Mouse (Mus musculus): ENCODE measurements around the gene Arhgef12. TPM values are rescaled to one million over a fixed set of nuclear protein-coding genes. Genes with fewer than 3 reads are reported as not detected.

Arhgef12 gene
- polyA plus RNA-seq, 1 experiment from 2014 or later, result 12.5 TPM

DNA sequence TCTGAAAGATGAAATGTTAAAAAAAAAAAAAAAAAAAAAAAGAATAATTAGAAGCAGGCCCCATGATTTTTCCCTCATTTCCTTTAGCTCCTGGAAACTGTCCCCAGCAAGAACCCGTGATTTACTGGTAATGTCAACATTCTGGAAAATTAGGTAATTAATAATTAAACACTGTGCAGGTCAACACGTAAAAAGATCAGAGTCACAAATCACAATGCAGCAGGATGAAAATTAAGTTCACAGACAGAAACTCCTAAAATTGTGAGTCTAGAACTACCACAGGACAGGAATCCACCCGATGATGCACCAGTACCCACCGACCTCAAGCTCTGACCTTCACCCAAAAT, 2.5 kb downstream of the Arhgef12 start:
- peak overlapping the region; percentile 39; the same call in 1 of the 2 replicates for H3K4me3 ChIP-seq (ENCODE audit: inconsistent target)
- no peaks in the 10 kb centered on the region for H3K36me3 ChIP-seq (ENCODE audit: inconsistent target)
- 35% methylated on average over 4 of the region's 4 CpGs for WGBS (ENCODE audit: missing documents)
- no peaks in the 10 kb centered on the region; the same call in 1 of the 2 replicates for H3K79me2 ChIP-seq (ENCODE audit: inconsistent target)
- H3K27ac ChIP-seq, result no peak overlapping the region

GRCm38 (mm10) chr9:43103675-43104299, 3.3 kb downstream of the Arhgef12 start:
- Histone ChIP-seq H3K4me3 (ENCODE audit: inconsistent target) (no peak overlapping the region), H3K27ac (no peak overlapping the region), H3K36me3 (ENCODE audit: inconsistent target) (no peaks in the 10 kb centered on the region), H3K79me2 (ENCODE audit: inconsistent target) (no peaks in the 10 kb centered on the region; the same call in 1 of the 2 replicates)
- 75% methylated on average over 4 of the region's 4 CpGs for WGBS (ENCODE audit: missing documents)

GRCm38 (mm10) chr9:43102931-43103330, 4.1 kb downstream of the Arhgef12 start:
- 100% methylated on average over 2 of the region's 2 CpGs for WGBS (ENCODE audit: missing documents)
- Histone ChIP-seq H3K4me3 (ENCODE audit: inconsistent target) (no peak overlapping the region), H3K79me2 (ENCODE audit: inconsistent target) (no peaks in the 10 kb centered on the region; the same call in 1 of the 2 replicates), H3K36me3 (ENCODE audit: inconsistent target) (no peaks in the 10 kb centered on the region), H3K27ac (no peak overlapping the region)

DNA sequence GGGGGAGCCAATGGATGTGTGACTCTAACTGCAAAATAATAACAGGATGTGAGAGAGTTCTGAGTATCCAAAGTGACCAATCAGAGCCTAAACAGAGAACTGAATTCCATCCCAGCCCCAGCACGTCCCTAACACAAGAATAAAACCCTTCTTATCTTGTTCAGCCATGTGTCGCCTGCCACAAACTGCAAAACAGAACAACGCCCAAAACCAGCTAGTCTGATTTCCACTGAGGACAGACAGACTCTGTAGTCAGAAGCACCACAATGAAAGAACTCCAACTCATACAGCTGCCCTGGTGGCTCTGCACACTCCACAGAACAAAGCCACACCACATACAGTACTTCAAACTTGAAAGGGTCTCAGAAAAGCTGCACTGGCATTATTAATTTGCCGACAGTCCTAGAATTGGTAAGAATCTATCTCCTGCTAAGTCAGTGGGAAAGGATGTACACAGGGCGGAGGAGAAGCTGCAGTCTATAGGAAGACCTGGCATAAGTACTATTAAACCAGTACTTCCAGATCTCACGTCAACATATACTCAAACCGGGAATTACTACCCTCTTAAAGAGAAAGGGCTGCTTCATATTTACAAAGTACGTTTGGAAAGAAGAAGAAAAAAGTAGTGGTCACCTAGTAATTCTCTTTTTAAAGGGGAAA, 5.0 kb downstream of the Arhgef12 start:
- Histone ChIP-seq H3K27ac (no peak overlapping the region), H3K36me3 (ENCODE audit: inconsistent target) (no peaks in the 10 kb centered on the region), H3K79me2 (ENCODE audit: inconsistent target) (no peaks in the 10 kb centered on the region; the same call in 1 of the 2 replicates), H3K4me3 (ENCODE audit: inconsistent target) (no peak overlapping the region)
- WGBS (ENCODE audit: missing documents), result 83% methylated on average over 7 of the region's 8 CpGs

GRCm38 (mm10) chr9:43098922-43099321, 8.1 kb downstream of the Arhgef12 start:
- no peak overlapping the region for H3K4me3 ChIP-seq (ENCODE audit: inconsistent target)
- H3K27ac ChIP-seq, result no peak overlapping the region
- WGBS (ENCODE audit: missing documents), result 88% methylated on average over 4 of the region's 4 CpGs
- H3K79me2 ChIP-seq (ENCODE audit: inconsistent target), result no peaks in the 10 kb centered on the region; the same call in 1 of the 2 replicates
- no peaks in the 10 kb centered on the region for H3K36me3 ChIP-seq (ENCODE audit: inconsistent target)

- Histone ChIP-seq H3K27ac (no peak overlapping the region), H3K79me2 (ENCODE audit: inconsistent target) (no peaks in the 10 kb centered on the region; the same call in 1 of the 2 replicates), H3K4me3 (ENCODE audit: inconsistent target) (no peak overlapping the region), H3K36me3 (ENCODE audit: inconsistent target) (no peaks in the 10 kb centered on the region)
- 100% methylated on average over 3 of the region's 3 CpGs for WGBS (ENCODE audit: missing documents)
Measured at GRCm38 (mm10) chr9:43097801-43098557, 9.1 kb downstream of the Arhgef12 start.

DNA sequence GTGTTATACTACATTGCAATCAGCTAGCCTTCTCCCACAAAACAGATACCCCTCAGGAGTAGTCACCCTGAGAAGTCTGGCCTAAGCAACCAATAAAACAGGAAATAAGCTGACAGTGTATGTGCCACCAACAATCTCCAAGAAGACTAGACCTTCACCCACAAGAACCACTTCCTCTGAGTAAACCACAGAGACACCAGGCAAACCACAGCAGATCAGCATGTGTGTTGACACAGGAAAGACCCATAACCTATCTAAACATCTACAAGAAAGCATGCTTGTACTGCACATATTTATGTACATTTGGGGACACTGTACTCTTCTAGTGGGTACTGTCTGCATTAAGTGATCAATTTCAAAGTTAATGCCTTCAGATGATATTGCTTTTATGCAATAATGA, 10.7 kb downstream of the Arhgef12 start:
- H3K4me3 ChIP-seq (ENCODE audit: inconsistent target), result no peak overlapping the region
- no peak overlapping the region for H3K27ac ChIP-seq
- H3K36me3 ChIP-seq (ENCODE audit: inconsistent target), result no peaks in the 10 kb centered on the region
- no peaks in the 10 kb centered on the region for H3K79me2 ChIP-seq (ENCODE audit: inconsistent target)

DNA sequence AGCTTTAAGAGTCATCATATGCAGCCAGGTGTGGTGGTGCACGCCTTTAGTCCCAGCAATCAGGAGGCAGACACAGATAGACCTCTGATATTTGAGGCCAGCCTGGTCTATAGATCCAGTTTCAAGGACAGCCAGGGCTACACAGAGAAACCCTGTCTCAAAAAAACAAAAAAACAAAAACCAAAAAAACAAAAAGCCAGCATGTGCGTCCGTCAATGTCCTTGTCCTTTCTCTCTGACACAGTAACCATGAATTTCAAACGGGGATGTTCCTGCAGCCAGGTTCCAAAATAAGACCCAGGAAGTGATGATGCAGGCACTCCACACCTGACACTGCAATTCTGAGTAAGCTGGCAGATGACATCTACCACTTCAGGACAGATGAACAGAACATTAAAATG, 12.2 kb downstream of the Arhgef12 start:
- Histone ChIP-seq H3K79me2 (ENCODE audit: inconsistent target) (no peaks in the 10 kb centered on the region), H3K27ac (no peak overlapping the region), H3K36me3 (ENCODE audit: inconsistent target) (no peaks in the 10 kb centered on the region), H3K4me3 (ENCODE audit: inconsistent target) (no peak overlapping the region)
- WGBS (ENCODE audit: missing documents), result 93% methylated on average over 4 of the region's 4 CpGs

DNA sequence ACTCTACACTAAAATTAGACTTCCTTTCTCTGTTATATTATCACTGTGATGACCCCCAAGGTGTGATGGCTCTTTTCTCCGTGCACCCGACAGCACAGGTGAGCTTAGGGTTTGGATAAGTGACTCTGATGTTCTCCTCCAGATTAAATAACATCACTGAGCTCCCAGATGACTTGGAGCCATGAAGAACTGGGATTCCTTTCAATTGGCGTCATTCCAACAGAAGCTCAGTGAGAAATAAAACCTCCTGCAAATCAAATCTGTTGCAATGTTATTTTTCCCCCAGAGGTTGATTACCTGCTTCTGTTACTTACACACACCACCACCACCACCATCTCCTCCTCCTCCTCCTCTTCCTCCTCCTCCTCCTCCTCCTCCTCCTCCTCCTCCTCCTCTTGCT, 13.2 kb downstream of the Arhgef12 start:
- Histone ChIP-seq H3K27ac (no peak overlapping the region), H3K36me3 (ENCODE audit: inconsistent target) (no peaks in the 10 kb centered on the region), H3K79me2 (ENCODE audit: inconsistent target) (no peaks in the 10 kb centered on the region), H3K4me3 (ENCODE audit: inconsistent target) (no peak overlapping the region)
- WGBS (ENCODE audit: missing documents), result 93% methylated on average over 3 of the region's 3 CpGs

DNA sequence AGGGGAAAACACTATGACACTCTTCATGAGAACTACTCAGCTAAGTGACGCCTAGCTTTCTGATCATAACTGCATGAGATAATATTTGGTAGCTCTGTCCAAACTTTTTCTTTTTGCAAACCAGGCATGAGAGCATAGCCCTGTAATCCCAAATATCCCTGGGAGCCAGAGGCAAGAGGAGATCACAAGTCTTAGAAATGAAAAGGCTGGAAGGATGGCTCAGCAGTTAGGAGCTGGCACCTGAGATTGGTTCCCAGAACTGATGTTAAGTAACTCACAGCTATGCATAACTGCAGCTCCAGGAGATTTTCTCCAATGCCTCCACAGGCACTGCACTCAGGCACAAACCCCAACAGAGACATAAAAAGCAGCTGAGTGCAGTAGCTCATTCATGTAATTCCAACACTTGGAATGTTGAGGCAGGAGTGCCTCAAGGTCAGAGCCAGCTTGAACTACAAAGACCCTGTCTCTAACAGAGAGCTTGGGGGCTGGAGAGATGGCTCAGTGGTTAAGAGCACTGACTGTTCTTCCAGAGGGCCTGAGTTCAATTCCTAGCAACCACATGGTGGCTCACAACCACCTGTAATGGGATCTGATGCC, 21.3 kb downstream of the Arhgef12 start:
- Histone ChIP-seq H3K4me3 (ENCODE audit: inconsistent target) (no peak overlapping the region), H3K27ac (no peak overlapping the region), H3K36me3 (ENCODE audit: inconsistent target) (no peaks in the 10 kb centered on the region), H3K79me2 (ENCODE audit: inconsistent target) (no peaks in the 10 kb centered on the region)
- 100% methylated on average over 1 of the region's 1 CpGs for WGBS (ENCODE audit: missing documents)

- H3K79me2 ChIP-seq (ENCODE audit: inconsistent target), result no peaks in the 10 kb centered on the region
- H3K27ac ChIP-seq, result no peak overlapping the region
- H3K36me3 ChIP-seq (ENCODE audit: inconsistent target), result no peaks in the 10 kb centered on the region
- H3K4me3 ChIP-seq (ENCODE audit: inconsistent target), result no peak overlapping the region
- 89% methylated on average over 7 of the region's 7 CpGs for WGBS (ENCODE audit: missing documents)
Measured at GRCm38 (mm10) chr9:43084496-43085362, 22.3 kb downstream of the Arhgef12 start.

- no peaks in the 10 kb centered on the region for H3K36me3 ChIP-seq (ENCODE audit: inconsistent target)
Measured at GRCm38 (mm10) chr9:43083441-43084055, 23.5 kb downstream of the Arhgef12 start.

DNA sequence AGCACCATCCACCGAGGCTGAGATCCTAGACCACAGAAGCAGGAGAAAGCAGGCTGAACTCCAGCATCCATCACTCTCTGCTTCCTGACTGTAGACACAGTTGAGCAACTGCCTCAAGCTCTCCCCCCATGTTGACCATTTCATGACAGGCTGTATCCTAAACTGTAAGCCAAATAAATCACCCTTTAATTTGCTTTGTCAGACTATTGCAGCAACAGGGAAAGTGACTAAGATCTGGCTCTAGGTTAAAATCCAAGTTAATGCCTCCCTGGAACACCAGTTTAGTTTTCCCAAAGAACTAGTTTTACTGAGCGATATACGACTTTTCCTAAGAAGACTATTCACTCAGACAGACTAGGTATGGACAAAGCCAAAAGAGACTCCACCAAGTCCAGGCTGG, 28.3 kb downstream of the Arhgef12 start:
- H3K4me3 ChIP-seq (ENCODE audit: inconsistent target), result no peak overlapping the region
- WGBS (ENCODE audit: missing documents), result 70% methylated on average over 3 of the region's 3 CpGs
- no peak overlapping the region for H3K27ac ChIP-seq
- no peaks in the 10 kb centered on the region for H3K36me3 ChIP-seq (ENCODE audit: inconsistent target)
- H3K79me2 ChIP-seq (ENCODE audit: inconsistent target), result no peaks in the 10 kb centered on the region

More at GRCm38 (mm10) chr9:43083441-43084055, 23.5 kb downstream of the Arhgef12 start:
- WGBS (ENCODE audit: missing documents), result 86% methylated on average over 7 of the region's 7 CpGs
- Histone ChIP-seq H3K79me2 (ENCODE audit: inconsistent target) (no peaks in the 10 kb centered on the region), H3K27ac (no peak overlapping the region), H3K4me3 (ENCODE audit: inconsistent target) (no peak overlapping the region)

- H3K36me3 ChIP-seq (ENCODE audit: inconsistent target), result no peaks in the 10 kb centered on the region
- no peak overlapping the region for H3K4me3 ChIP-seq (ENCODE audit: inconsistent target)
- no peak overlapping the region for H3K27ac ChIP-seq
- H3K79me2 ChIP-seq (ENCODE audit: inconsistent target), result no peaks in the 10 kb centered on the region
- 85% methylated on average over 7 of the region's 7 CpGs for WGBS (ENCODE audit: missing documents)
Measured at GRCm38 (mm10) chr9:43076163-43076562, 30.9 kb downstream of the Arhgef12 start.
